Mouse (Mus musculus) kidney, embryonic 15.5 days (tissue): Measurements from ENCODE around the gene Stat4. TPM values are rescaled to one million over a fixed set of nuclear protein-coding genes. Genes with fewer than 3 reads are reported as not detected.
A peak's percentile ranks its signal among the peaks of the same experiment; 100 is the strongest.

Source experiments
- ATAC-seq: fragments of 200-750 bp; cut with Nextera tagmentation; replicated peaks from 2 replicates; pipeline ENCODE4 v1.8.0; 2017; ENCODE audit warnings: moderate TSS enrichment; ENCODE audit not compliant: low FRiP score
- H3K27ac ChIP-seq: fragments of 300-500 bp; sonication (generic); 2 replicates; pipeline ENCODE4 v1.5.1; 2015; ENCODE audit warnings: mild to moderate bottlenecking, inconsistent platforms
- H3K27me3 ChIP-seq: fragments of 300-500 bp; sonication (generic); 2 replicates; pipeline ENCODE4 v1.6.1; 2015; ENCODE audit warnings: inconsistent platforms
- H3K36me3 ChIP-seq: fragments of 300-500 bp; sonication (generic); 2 replicates; pipeline ENCODE4 v1.6.1; 2015; ENCODE audit warnings: inconsistent platforms
- H3K4me1 ChIP-seq: fragments of 300-500 bp; sonication (generic); 2 replicates; pipeline ENCODE4 v1.6.1; 2015; ENCODE audit warnings: inconsistent platforms
- H3K4me2 ChIP-seq: fragments of 300-500 bp; sonication (generic); 2 replicates; pipeline ENCODE4 v1.6.1; 2015; ENCODE audit warnings: moderate library complexity, mild to moderate bottlenecking, inconsistent platforms
- H3K4me3 ChIP-seq: fragments of 300-500 bp; sonication (generic); replicated peaks from 2 replicates; pipeline ENCODE4 v1.5.1; 2015; ENCODE audit warnings: mild to moderate bottlenecking, inconsistent platforms
- H3K9ac ChIP-seq: fragments of 300-500 bp; sonication (generic); 2 replicates; pipeline ENCODE4 v1.6.1; 2015; ENCODE audit warnings: mild to moderate bottlenecking, inconsistent platforms
- H3K9me3 ChIP-seq: fragments of 300-500 bp; sonication (generic); replicated peaks from 2 replicates; pipeline ENCODE4 v1.6.1; 2016; ENCODE audit warnings: inconsistent platforms
- WGBS: fragments of 180-500 bp; shearing (Covaris S2); methylation state at CpG from one replicate; pipeline ENCODE4 v1.1.7; 2015; ENCODE audit warnings: mixed read lengths; 5-methylcytosine and 5-hydroxymethylcytosine counted together
- polyA plus RNA-seq: library from polyadenylated mRNA; unstranded; fragments of >200 nt; fragmentation: Nextera tagmentation; extraction: Ambion mirVana; gene quantifications from 2 replicates; pipeline ENCODE4 v1.2.1, GENCODE M21; 2015

Stat4 gene
- polyA plus RNA-seq, 1 experiment from 2014 or later = 1.6 TPM

DNA sequence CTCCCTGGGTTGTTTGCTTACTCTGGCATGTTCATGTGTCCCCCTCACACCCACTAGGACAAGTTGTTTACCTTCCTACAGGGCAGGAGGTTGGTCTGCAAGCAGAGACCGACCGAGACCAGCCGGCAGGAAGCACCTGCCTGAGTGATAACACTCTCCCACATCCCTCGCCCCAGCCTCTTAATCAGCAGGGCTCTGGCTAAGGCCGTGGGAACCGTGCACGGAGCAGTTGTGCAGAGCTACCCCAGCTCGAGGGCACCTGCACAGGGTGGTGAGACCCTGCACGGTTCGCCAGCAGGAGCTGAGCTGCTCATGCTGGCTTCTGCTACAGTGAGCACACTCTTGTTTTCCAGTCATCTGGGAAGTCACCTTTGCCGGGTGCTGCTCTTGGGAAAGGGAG, 163.7 kb downstream of the Stat4 start:
- no peaks in the 10 kb centered on the region for H3K9me3 ChIP-seq
- no peak overlapping the region for H3K9ac ChIP-seq
- H3K4me1 ChIP-seq = peaks cover 38% of the 10 kb centered on the region
- no peak overlapping the region for H3K4me3 ChIP-seq
- WGBS = 33% methylated on average over 11 of the region's 11 CpGs
- H3K27ac ChIP-seq = no peak overlapping the region
- no peaks in the 10 kb centered on the region for H3K27me3 ChIP-seq
- no peaks in the 10 kb centered on the region for H3K36me3 ChIP-seq
- peak; percentile 50 for ATAC-seq
- H3K4me2 ChIP-seq = no peak overlapping the region

DNA sequence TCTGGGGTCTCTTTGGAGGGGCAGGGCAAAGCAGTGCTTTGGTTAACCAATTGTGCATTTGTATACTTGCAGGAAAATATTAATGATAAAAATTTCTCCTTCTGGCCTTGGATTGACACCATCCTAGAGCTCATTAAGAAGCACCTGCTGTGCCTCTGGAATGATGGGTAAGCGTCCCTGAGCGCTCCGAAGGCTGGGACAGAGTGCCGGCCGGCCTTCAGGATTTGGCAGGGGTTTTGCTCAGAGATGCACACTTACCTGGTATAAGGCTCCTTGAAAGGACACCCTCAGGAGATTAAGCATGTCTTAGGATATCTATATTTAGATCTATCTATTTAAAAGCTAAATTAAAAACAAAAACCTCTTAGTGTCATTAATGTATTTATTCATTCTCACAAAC, 164.2 kb downstream of the Stat4 start:
- Histone ChIP-seq H3K27ac (no peak overlapping the region), H3K9ac (no peak overlapping the region), H3K9me3 (no peaks in the 10 kb centered on the region), H3K4me2 (no peak overlapping the region), H3K4me3 (no peak overlapping the region), H3K4me1 (peaks cover 38% of the 10 kb centered on the region), H3K36me3 (0 out of 2 replicates have a peak, but pooled peaks cover under 1% of the 10 kb centered on the region), H3K27me3 (no peaks in the 10 kb centered on the region)
- 96% methylated on average over 5 of the region's 5 CpGs for WGBS
- no peak for ATAC-seq

DNA sequence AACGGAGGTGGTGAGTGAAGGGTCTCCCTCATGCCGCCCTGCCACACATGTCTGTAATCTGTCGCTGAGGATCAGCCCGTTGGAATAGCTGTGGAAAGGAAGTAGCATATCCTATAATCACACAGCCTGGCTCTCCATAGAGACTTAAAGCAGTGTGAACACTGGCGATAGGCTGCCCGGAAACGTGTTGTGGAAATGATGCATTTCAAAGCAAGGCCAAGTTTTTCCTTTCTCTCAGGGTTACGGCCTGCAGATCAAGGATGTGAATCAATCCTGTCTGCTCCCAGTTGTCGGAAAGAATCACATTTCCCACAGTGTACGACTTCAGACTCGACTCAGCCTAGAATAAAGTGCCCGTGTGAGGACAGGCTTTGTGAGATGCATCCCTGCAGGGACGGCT, 165.4 kb downstream of the Stat4 start:
- Histone ChIP-seq H3K27me3 (no peaks in the 10 kb centered on the region), H3K4me1 (peaks cover 38% of the 10 kb centered on the region), H3K36me3 (peaks cover 9% of the 10 kb centered on the region; the same call in 1 of the 2 replicates), H3K4me2 (no peak overlapping the region), H3K4me3 (no peak overlapping the region), H3K9ac (no peak overlapping the region), H3K9me3 (no peaks in the 10 kb centered on the region), H3K27ac (no peak overlapping the region)
- no peak for ATAC-seq
- 37% methylated on average over 13 of the region's 13 CpGs for WGBS

DNA sequence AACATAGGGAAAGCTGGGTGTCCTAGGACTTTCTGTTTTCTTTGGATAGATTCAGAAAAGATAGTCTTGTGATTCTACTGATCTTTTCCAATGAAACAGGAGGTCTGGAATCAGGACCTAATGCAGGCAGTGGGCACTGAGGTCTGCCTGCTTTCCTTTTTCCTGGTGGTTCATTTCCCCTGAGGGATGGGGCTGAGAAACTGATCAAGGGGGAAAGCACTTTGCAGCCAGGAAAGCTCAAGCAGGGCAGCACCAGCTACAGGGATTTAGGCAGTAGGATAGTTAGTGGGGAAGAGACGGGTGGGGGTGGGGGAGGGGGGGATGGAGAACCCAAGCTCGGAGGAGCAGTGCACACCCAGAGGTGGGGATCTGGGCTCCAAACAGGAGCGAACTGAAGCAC, 166.0 kb downstream of the Stat4 start:
- no peak overlapping the region for H3K4me3 ChIP-seq
- 53% methylated on average over 3 of the region's 3 CpGs for WGBS
- no peak overlapping the region for H3K4me2 ChIP-seq
- H3K9ac ChIP-seq = no peak overlapping the region
- no peak for ATAC-seq
- peaks cover 14% of the 10 kb centered on the region; the same call in 1 of the 2 replicates for H3K36me3 ChIP-seq
- H3K27me3 ChIP-seq = no peaks in the 10 kb centered on the region
- no peak overlapping the region for H3K27ac ChIP-seq
- H3K9me3 ChIP-seq = no peaks in the 10 kb centered on the region
- H3K4me1 ChIP-seq = peaks cover 38% of the 10 kb centered on the region

DNA sequence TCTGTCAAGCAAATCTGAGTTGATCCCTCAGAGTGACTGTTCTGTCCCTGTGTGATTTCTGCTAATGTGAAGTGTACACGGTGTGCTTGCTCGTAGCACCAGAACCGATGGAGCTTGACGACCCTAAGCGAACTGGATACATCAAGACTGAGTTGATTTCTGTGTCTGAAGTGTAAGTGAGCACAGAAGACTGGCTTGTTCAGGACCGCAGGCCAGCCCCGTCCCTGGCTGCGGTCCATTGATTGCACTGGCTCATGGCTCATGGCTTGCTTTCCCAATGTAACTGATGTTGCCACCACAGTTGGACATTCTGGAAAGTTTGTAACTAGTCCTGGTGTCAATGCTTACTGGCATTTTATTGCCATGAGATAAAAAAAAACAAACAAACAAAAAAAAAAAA, 167.9 kb downstream of the Stat4 start:
- Histone ChIP-seq H3K4me1 (peaks cover 40% of the 10 kb centered on the region), H3K36me3 (peaks cover 14% of the 10 kb centered on the region; the same call in 1 of the 2 replicates), H3K27me3 (no peaks in the 10 kb centered on the region), H3K9ac (no peak overlapping the region), H3K9me3 (no peaks in the 10 kb centered on the region), H3K4me2 (no peak overlapping the region), H3K27ac (peak overlapping the region; percentile 41), H3K4me3 (no peak overlapping the region)
- ATAC-seq = peak; percentile 83
- WGBS = 51% methylated on average over 8 of the region's 8 CpGs

DNA sequence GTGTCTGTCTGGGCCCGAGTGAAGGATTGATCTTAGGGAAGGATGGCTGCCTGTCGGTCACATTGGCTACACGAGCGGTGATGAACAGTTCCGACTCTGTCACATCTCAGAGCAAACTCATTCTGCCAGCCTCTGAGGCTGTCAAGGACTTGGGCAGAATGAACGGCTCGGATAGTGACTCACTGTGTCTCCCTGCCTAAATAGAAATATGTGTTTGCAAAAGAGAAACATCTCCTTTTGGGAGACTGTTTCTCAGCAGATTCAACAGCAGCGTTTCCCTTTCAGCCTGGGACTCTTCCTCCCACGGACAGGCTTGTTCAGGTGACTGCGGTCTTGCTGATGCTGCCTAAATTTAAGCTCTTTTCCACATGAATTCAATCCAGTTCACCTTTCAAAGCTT, 169.4 kb downstream of the Stat4 start:
- H3K4me3 ChIP-seq = no peak overlapping the region
- no peaks in the 10 kb centered on the region for H3K27me3 ChIP-seq
- peaks cover 17% of the 10 kb centered on the region; the same call in 1 of the 2 replicates for H3K36me3 ChIP-seq
- no peak overlapping the region for H3K27ac ChIP-seq
- H3K9ac ChIP-seq = no peak overlapping the region
- no peak overlapping the region for H3K4me2 ChIP-seq
- H3K4me1 ChIP-seq = peaks cover 26% of the 10 kb centered on the region
- no peaks in the 10 kb centered on the region for H3K9me3 ChIP-seq
- WGBS = 72% methylated on average over 10 of the region's 10 CpGs
- ATAC-seq = no peak

Other genes with a start within 250 kb of the Stat4 start
- gene Myo1b, start 71.1 kb upstream of the Stat4 start, polyA plus RNA-seq = 72.4 and 77.0 TPM in 2 replicates
- gene Stat1, start 132.3 kb downstream of the Stat4 start, polyA plus RNA-seq = 18.8 and 20.4 TPM in 2 replicates
- 23.4 and 28.6 TPM in 2 replicates for gene Gls, start 246.1 kb downstream of the Stat4 start, polyA plus RNA-seq